Mouse (Mus musculus) G1E (cell line): ENCODE measurements at regions not wholly inside any gene's neighbourhood (a gene's known extent, or its start where the extent isn't known, plus 50 kb on each side); places are given as distances from the start of the nearest gene placed in this dataset.

ENCODE experiments used
- ATAC-seq: 2 replicates; pipeline ENCODE4 v1.8.0; 2016; ENCODE audit warnings: mild to moderate bottlenecking; ENCODE audit not compliant: insufficient number of reproducible peaks, poor library complexity, low FRiP score, severe bottlenecking; ENCODE audit errors: extremely low read depth
- DNase-seq: peaks from one replicate; pipeline ENCODE4 v3.0.0; 2012; ENCODE audit warnings: low spot score
- H3K27me3 ChIP-seq: 2 replicates; pipeline ENCODE4 v1.6.1; 2012; ENCODE audit warnings: mild to moderate bottlenecking, low read length, inconsistent platforms; ENCODE audit not compliant: insufficient read depth
- H3K36me3 ChIP-seq: replicated peaks from 2 replicates; pipeline ENCODE3; 2012; ENCODE audit warnings: mild to moderate bottlenecking, inconsistent platforms
- H3K4me1 ChIP-seq: 2 replicates; pipeline ENCODE4 v1.6.1; 2012; ENCODE audit warnings: low read depth, low read length, inconsistent platforms, mixed read lengths; ENCODE audit not compliant: insufficient read depth
- H3K4me3 ChIP-seq: 2 replicates; pipeline ENCODE4 v1.5.1; 2012; ENCODE audit warnings: low read depth, mild to moderate bottlenecking, inconsistent platforms, low read length, moderate library complexity, mixed read lengths
- H3K9me3 ChIP-seq: replicated peaks from 2 replicates; pipeline ENCODE4 v1.6.1; 2012; ENCODE audit warnings: inconsistent platforms
- CTCF ChIP-seq: IDR thresholded peaks from 2 replicates; pipeline ENCODE4 v1.5.1; 2012; ENCODE audit warnings: low read depth, low read length, inconsistent platforms, mixed read lengths
- GATA1 ChIP-seq: IDR thresholded peaks from 2 replicates; pipeline ENCODE4 v1.6.1; 2012; ENCODE audit warnings: borderline replicate concordance, low read length, inconsistent platforms, mixed read lengths
- GATA2 ChIP-seq: IDR thresholded peaks from 2 replicates; pipeline ENCODE4 v1.6.1; 2012; ENCODE audit warnings: low read depth, low read length, inconsistent platforms, borderline replicate concordance
- POLR2AphosphoS5 ChIP-seq: IDR thresholded peaks from 2 replicates; pipeline ENCODE4 v1.6.1; 2012; ENCODE audit warnings: low read depth, low read length, inconsistent platforms; ENCODE audit not compliant: insufficient replicate concordance
- TAL1 ChIP-seq: conservative IDR thresholded peaks from 2 replicates; pipeline ENCODE4 v1.6.1; 2012; ENCODE audit warnings: low read depth, low read length, inconsistent platforms, mixed read lengths

- Histone ChIP-seq H3K4me3 (no peak overlapping the region), H3K9me3 (no peaks in the 10 kb centered on the region), H3K27me3 (no peaks in the 10 kb centered on the region), H3K4me1 (no peaks in the 10 kb centered on the region), H3K36me3 (no peaks in the 10 kb centered on the region)
- ATAC-seq: no peak
- TF ChIP-seq GATA2: no peak
- TF ChIP-seq CTCF: no peak
- no peak for TF ChIP-seq TAL1
- no peak for TF ChIP-seq GATA1
- no peak for TF ChIP-seq POLR2AphosphoS5
- DNase-seq: no peak
Observed at GRCm38 (mm10) chr5:18433287-18433686, 73.1 kb upstream of the Gnai1 start.

GRCm38 (mm10) chr5:18425098-18425497 is 64.9 kb upstream of the Gnai1 start:
- DNase-seq: no peak
- H3K4me1 ChIP-seq: no peaks in the 10 kb centered on the region
- no peaks in the 10 kb centered on the region for H3K36me3 ChIP-seq
- ATAC-seq: no peak
- no peak overlapping the region for H3K4me3 ChIP-seq
- no peaks in the 10 kb centered on the region for H3K9me3 ChIP-seq
- TF ChIP-seq CTCF: no peak
- no peak for TF ChIP-seq GATA2
- TF ChIP-seq GATA1: no peak
- TF ChIP-seq POLR2AphosphoS5: no peak
- TF ChIP-seq TAL1: no peak
- H3K27me3 ChIP-seq: no peaks in the 10 kb centered on the region

GRCm38 (mm10) chr5:18414892-18415291 is 54.7 kb upstream of the Gnai1 start:
- no peak overlapping the region for H3K4me3 ChIP-seq
- no peaks in the 10 kb centered on the region for H3K9me3 ChIP-seq
- no peaks in the 10 kb centered on the region for H3K27me3 ChIP-seq
- no peak for TF ChIP-seq POLR2AphosphoS5
- no peak for TF ChIP-seq CTCF
- TF ChIP-seq GATA2: no peak
- no peak for TF ChIP-seq TAL1
- no peak for TF ChIP-seq GATA1
- H3K4me1 ChIP-seq: no peaks in the 10 kb centered on the region
- DNase-seq (no peak), ATAC-seq (no peak)
- H3K36me3 ChIP-seq: no peaks in the 10 kb centered on the region
